Mouse (Mus musculus): ENCODE results near the gene Rnf149. TPM values are rescaled to one million over a fixed set of nuclear protein-coding genes. Genes with fewer than 3 reads are reported as not detected.
A peak's percentile ranks its signal among the peaks of the same experiment; 100 is the strongest.

Rnf149 gene
- total and polyA plus RNA-seq, 3 experiments: 12.6 to 32.3 (median 21.5) TPM

DNA sequence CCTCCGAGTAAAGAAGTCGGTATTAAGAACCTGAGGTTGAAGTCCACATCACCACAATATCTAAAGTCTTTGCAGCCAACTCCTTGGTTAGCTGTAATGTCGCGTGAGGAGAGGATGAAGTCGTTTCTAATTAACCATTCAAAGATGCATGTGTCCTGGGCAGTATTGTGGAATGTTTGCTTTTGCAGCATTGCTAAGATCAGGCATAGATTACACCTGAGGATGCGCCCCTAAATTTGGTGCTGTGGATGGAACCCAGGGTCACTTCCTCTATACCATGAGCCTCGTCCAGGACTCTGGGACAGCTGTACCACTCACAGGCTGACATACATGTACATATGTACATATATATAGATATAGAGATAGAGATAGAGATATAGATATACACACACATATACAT lies 40.5 kb downstream of the Rnf149 start:
- Histone ChIP-seq H3K4me1 (ENCODE audit: control insufficient read depth in 1 of 2, insufficient read depth in 2 of 2) (peaks cover 0 to 17% of the 10 kb centered on the region in 2 experiments; a peak in 3 of 4 replicates), H3K36me3 (replicated peaks in 1 of 2; ENCODE audit: control insufficient read depth in 1 of 2, insufficient read depth in 1 of 2, low read length in 1 of 2) (peaks cover 28 to 42% of the 10 kb centered on the region in 2 experiments), H3K79me2 (replicated peaks; ENCODE audit: control insufficient read depth, extremely low read depth, insufficient read depth, poor library complexity, severe bottlenecking) (peaks cover 20% of the 10 kb centered on the region), H3K9ac (ENCODE audit: insufficient read depth, low read depth) (peak overlapping the region; percentile 91), H3K4me2 (ENCODE audit: insufficient read depth, low read depth, poor library complexity, severe bottlenecking) (peak overlapping the region; percentile 52), H3K4me3 (replicated peaks in 1 of 3; ENCODE audit: low read depth in 2 of 3, low read length in 2 of 3, poor library complexity in 1 of 3) (peak overlapping the region; percentile 74 to 97 (median 89)), H3K9me3 (replicated peaks; ENCODE audit: low read length) (peaks cover 13% of the 10 kb centered on the region), H3K27ac (ENCODE audit: insufficient read depth, low read depth) (no peak overlapping the region), H3K27me3 (replicated peaks) (peaks cover 8% of the 10 kb centered on the region)
- in situ Hi-C loops (cut with MboI; ENCODE audit: low pct_ligation_motif_present, low pct_unique_long_range_greater_than_20kb, low sequenced_read_pairs) (no loop called here), dilution Hi-C loops (cut with MboI; ENCODE audit: extremely low pct_ligation_motif_present, extremely low pct_unique_long_range_greater_than_20kb, low sequenced_read_pairs) (no loop called here)
- DNase-seq (ENCODE audit: extremely low read depth): no peak
- TF ChIP-seq BHLHE40 (IDR thresholded peaks at IDR 0.05; ENCODE audit: low read depth, low read length) (no peak), IRF4 (IDR thresholded peaks at IDR 0.05; ENCODE audit: low read depth, low read length) (no peak), CHD2 (IDR thresholded peaks at IDR 0.05; ENCODE audit: low read length) (no peak), SMC3 (IDR thresholded peaks at IDR 0.05; ENCODE audit: low read depth, low read length) (no peak), MAFK (IDR thresholded peaks at IDR 0.05; ENCODE audit: insufficient replicate concordance, low read length) (no peak), NRF1 (IDR thresholded peaks at IDR 0.05; ENCODE audit: low read depth, low read length) (no peak), USF2 (conservative IDR thresholded peaks at IDR 0.05; ENCODE audit: low read depth, low read length) (no peak), MAZ (IDR thresholded peaks at IDR 0.05; ENCODE audit: low read depth, low read length) (no peak), JUND (conservative IDR thresholded peaks at IDR 0.05; ENCODE audit: low read depth, low read length) (no peak), SIN3A (IDR thresholded peaks at IDR 0.05; ENCODE audit: low read length) (no peak), TCF12 (IDR thresholded peaks at IDR 0.05; ENCODE audit: low read depth, low read length) (no peak), GABPA (IDR thresholded peaks at IDR 0.05; ENCODE audit: insufficient replicate concordance, low read depth, low read length) (no peak), ZC3H11A (IDR thresholded peaks at IDR 0.05; ENCODE audit: low read depth, low read length) (no peak), CTCF (conservative IDR thresholded peaks at IDR 0.05 in 1 of 2, IDR thresholded peaks at IDR 0.05 in 1 of 2; ENCODE audit: low read depth in 2 of 2, low read length in 2 of 2) (no peak), POLR2AphosphoS2 (IDR thresholded peaks at IDR 0.05; ENCODE audit: low read depth, low read length) (no peak)

DNA sequence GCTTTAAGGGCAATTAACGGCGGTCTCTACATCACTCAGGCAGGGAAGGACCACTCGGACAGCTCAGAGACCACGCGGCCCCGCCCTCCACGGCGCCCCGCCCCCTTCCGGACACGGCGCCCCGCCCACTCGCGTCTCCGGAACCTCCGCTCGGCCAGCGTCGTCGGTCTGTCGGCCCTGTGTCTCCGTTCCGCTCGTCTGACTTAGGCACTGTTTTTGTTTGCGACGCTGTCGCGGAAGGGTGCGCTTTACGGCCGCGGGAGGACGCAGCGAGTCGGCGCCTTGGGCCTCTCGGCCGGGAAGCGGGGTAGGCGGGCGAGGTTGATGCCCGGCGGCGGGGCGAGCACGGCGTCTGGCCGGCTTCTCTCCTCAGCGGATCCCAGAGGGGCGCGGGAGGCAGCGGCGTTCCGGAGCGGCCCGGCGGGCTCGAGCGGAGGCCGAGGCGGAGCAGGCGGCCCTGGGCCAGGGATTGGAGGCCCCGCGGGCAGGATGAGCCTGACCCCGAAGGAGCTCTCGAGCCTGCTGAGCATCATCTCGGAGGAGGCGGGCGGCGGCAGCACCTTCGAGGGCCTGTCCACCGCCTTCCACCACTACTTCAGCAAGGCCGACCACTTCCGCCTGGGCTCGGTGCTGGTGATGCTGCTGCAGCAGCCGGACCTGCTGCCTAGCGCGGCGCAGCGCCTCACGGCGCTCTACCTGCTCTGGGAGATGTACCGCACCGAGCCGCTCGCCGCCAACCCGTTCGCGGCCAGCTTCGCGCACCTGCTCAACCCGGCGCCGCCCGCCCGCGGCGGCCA lies 41.5 kb downstream of the Rnf149 start:
- Histone ChIP-seq H3K4me2 (ENCODE audit: insufficient read depth, low read depth, poor library complexity, severe bottlenecking) (peak overlapping the region; percentile 52), H3K79me2 (replicated peaks; ENCODE audit: control insufficient read depth, extremely low read depth, insufficient read depth, poor library complexity, severe bottlenecking) (peaks cover 20% of the 10 kb centered on the region), H3K4me1 (ENCODE audit: control insufficient read depth in 1 of 2, insufficient read depth in 2 of 2) (peaks cover 0 to 17% of the 10 kb centered on the region in 2 experiments; a peak in 3 of 4 replicates), H3K9ac (ENCODE audit: insufficient read depth, low read depth) (peak overlapping the region; percentile 91), H3K9me3 (replicated peaks; ENCODE audit: low read length) (peaks cover 13% of the 10 kb centered on the region), H3K27me3 (replicated peaks) (peaks cover 8% of the 10 kb centered on the region), H3K36me3 (replicated peaks in 1 of 2; ENCODE audit: control insufficient read depth in 1 of 2, insufficient read depth in 1 of 2, low read length in 1 of 2) (peaks cover 24 to 34% of the 10 kb centered on the region in 2 experiments), H3K27ac (ENCODE audit: insufficient read depth, low read depth) (peak overlapping the region; percentile 76), H3K4me3 (replicated peaks in 1 of 3; ENCODE audit: low read depth in 2 of 3, low read length in 2 of 3, poor library complexity in 1 of 3) (peak overlapping the region; percentile 74 to 97 (median 89))
- dilution Hi-C loops (cut with MboI; ENCODE audit: extremely low pct_ligation_motif_present, extremely low pct_unique_long_range_greater_than_20kb, low sequenced_read_pairs) (no loop called here), in situ Hi-C loops (cut with MboI; ENCODE audit: low pct_ligation_motif_present, low pct_unique_long_range_greater_than_20kb, low sequenced_read_pairs) (no loop called here)
- peak; percentile 97 for DNase-seq (ENCODE audit: extremely low read depth)
- TF ChIP-seq GABPA (IDR thresholded peaks at IDR 0.05; ENCODE audit: insufficient replicate concordance, low read depth, low read length) (no peak; the same call in 1 of the 2 replicates), RCOR1 (conservative IDR thresholded peaks at IDR 0.05; ENCODE audit: low read depth, low read length) (no peak), E2F4 (IDR thresholded peaks at IDR 0.05; ENCODE audit: insufficient replicate concordance, low read depth, low read length) (no peak), MAX (IDR thresholded peaks at IDR 0.05; ENCODE audit: low read length) (no peak; the same call in 1 of the 2 replicates), NELFE (IDR thresholded peaks at IDR 0.05; ENCODE audit: low read depth, low read length) (peak; percentile 90), ZKSCAN1 (IDR thresholded peaks at IDR 0.05; ENCODE audit: borderline replicate concordance, low read depth, low read length) (no peak), POLR2AphosphoS2 (IDR thresholded peaks at IDR 0.05; ENCODE audit: low read depth, low read length) (peak; percentile 60; the same call in 1 of the 2 replicates), UBTF (IDR thresholded peaks at IDR 0.05; ENCODE audit: low read depth, low read length) (peak; percentile 88), POLR2A (IDR thresholded peaks at IDR 0.05; ENCODE audit: low read depth, low read length) (peak; percentile 91), EP300 (IDR thresholded peaks at IDR 0.05; ENCODE audit: low read length) (no peak), BHLHE40 (IDR thresholded peaks at IDR 0.05; ENCODE audit: low read depth, low read length) (no peak), MAFK (IDR thresholded peaks at IDR 0.05; ENCODE audit: insufficient replicate concordance, low read length) (no peak), KAT2A (IDR thresholded peaks at IDR 0.05; ENCODE audit: insufficient replicate concordance, low read length) (peak; percentile 94), SMC3 (IDR thresholded peaks at IDR 0.05; ENCODE audit: low read depth, low read length) (no peak), MXI1 (IDR thresholded peaks at IDR 0.05; ENCODE audit: low read depth, low read length) (peak; percentile 44; the same call in 1 of the 2 replicates), RAD21 (IDR thresholded peaks at IDR 0.05; ENCODE audit: low read depth, low read length) (no peak), USF1 (IDR thresholded peaks at IDR 0.05; ENCODE audit: low read depth, low read length) (no peak; the same call in 1 of the 2 replicates), ZNF384 (IDR thresholded peaks at IDR 0.05; ENCODE audit: low read depth, low read length) (no peak), MEF2A (IDR thresholded peaks at IDR 0.05; ENCODE audit: borderline replicate concordance, low read depth, low read length) (peak; percentile 75), SIN3A (IDR thresholded peaks at IDR 0.05; ENCODE audit: low read length) (peak; percentile 74; the same call in 1 of the 2 replicates), JUN (IDR thresholded peaks at IDR 0.05; ENCODE audit: insufficient read depth, low read depth, low read length) (no peak)
